Mouse (Mus musculus) cortical plate, adult 2 months (tissue): ENCODE results near the gene Gpr1.

Experiments used
- CTCF ChIP-seq: fragments of 200-500 bp; IDR thresholded peaks from 2 replicates; pipeline ENCODE4 v1.5.1; 2011; ENCODE audit warnings: mild to moderate bottlenecking, control low read depth, low read length; ENCODE audit not compliant: insufficient read depth; ENCODE audit errors: extremely low read depth
- POLR2A ChIP-seq: fragments of 200-500 bp; IDR thresholded peaks from 2 replicates; pipeline ENCODE4 v1.6.1; 2011; ENCODE audit warnings: mild to moderate bottlenecking, low read length, control low read depth; ENCODE audit not compliant: insufficient read depth; ENCODE audit errors: extremely low read depth

DNA sequence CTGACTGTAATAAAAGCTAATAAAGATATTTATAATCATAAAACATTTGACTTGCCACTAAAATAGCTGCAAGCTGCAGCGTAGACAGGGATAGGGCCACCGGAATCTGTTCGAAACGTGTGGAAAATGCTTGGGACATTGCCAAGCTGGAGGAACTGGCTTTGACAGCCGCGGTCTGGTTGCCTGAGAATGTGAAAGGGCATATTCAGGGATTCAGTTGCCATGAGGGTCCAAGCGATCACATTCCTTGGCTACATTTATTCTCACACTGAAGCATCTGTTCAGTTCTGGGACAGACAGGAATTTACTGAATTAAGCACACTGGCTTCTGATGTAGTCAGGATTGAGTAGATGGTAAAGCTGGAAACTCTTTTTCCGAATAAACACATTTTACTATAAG, 23.5 kb downstream of the Gpr1 start:
- TF ChIP-seq POLR2A (no peak), CTCF (no peak)
